Mouse (Mus musculus) left cerebral cortex, adult 9 months (tissue): ENCODE data around the gene Glb1.
"Not testable (repeated sequence)": the region's sequence is repeated elsewhere in the genome, so short reads cannot be mapped to it uniquely, and the experiment has no call there.

Experiments
- DNase-seq, 2 experiments: peaks; one replicate each; pipeline ENCODE4 v3.0.0; 2022; ENCODE audit warnings: low spot score in 2 of 2

Glb1 gene

DNA sequence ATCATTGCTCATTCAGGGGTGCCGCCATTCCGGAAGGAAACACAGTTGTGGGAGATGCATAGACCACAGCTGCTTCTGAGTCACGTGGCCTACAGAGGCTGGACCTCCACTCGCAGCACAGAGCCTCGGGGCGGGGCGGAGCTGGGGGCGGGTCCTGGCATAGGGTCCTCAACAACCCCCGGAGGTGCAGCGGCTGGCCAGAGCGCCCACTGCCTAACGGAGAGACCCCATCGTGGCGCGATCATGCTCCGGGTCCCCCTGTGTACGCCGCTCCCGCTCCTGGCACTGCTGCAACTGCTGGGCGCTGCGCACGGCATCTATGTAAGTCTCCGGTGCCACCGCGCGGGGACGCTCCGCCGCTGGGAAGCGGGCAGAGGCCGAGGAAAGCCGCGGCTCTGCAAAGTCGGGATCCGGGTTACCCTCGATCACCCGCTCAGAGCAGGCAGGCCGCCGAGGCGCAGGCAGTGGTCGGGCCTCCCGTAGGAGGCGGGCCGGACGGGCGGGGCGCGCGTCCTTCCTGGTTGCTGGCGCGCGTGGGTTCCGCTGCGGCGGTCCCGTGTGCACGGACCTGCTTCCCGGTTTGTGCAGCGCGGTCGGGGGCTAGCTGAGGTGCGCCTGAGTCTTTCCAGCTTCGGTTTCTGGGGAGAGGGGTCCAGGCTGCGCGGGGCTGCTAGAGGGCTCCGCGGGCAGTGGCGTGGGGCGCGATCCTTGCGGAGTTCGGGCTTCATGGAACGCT lies at the start of gene Glb1, which contains the start of gene Tmppe:
Glb1 (plus strand) TSS at position 128 of the 736 bp plus-strand sequence.
Tmppe (plus strand) TSS at position 157 of the 736 bp plus-strand sequence.
- DNase-seq: peak; percentile 38 to 78

DNA sequence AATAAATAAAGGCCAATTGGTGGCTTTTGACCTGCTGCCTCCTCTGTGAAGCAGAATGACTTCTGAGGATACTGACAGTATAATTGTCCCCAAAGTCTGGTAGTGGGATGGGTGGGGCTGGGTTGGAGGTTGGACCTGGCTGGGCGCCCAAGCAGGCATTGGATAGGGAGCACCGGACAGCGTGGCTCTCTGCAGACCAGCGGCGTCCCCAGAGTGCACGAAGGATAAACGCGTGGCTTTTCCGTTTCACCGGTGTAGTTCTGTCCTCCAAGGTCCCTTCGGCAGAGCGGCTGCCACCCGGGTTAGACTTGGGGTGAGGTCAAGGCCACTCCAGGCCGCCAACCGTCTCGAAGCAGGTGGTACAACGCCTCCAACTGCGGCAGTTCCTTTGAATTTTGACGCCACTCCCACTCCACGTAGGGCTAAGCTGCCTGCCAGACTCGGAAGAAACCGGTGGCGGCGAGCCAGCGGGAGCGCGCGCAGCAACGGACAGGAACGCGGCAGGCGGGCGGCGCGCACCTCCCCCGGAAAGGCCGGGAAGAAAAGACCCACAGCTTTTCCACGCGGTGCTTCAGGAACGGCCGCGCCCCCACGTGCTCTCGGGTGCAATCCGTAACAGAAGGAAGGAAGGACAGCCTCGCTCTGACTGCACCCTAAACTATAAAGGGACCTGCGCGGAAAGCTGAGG lies 32.9 kb upstream of the Glb1 start:
- peak; percentile 42 to 84 for DNase-seq

DNA sequence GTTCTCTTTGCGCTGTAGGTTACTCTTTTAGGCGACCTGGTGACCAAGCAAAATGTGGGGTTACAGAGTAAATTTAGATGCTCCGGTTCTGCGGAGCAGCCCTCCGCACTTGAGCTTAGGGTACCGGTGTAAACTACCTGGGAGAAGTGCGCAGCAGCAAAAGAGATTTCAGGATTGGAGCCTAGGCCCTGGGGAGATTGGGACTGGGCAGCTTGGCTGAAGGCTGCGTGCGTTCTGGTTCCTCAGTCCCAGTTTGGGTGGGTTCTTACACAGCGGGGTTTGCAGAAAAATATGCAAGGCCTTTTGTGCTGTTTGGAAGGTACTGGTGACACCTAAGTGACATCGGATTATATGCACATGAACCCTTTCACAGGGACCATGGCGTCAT lies 32.4 kb upstream of the Glb1 start:
- DNase-seq: no peak

DNA sequence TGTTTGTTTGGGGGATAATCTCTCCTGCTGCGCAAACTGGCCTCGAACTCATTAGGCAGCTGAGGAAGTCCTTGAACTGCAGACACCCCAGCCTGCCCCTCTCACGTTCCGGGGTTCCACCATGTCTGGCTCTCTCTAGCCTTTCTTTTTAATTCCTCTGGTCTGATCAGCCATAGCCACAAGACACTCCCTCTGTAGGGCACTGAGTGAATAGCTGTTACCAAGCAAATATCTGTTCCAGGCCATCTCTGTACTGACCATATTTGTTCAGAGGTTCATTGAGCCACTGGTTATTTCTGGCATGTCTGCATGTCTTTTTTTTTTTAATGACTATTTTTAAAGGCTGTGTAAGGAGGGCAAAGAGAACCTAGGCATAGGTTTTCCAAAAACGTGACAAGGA lies 31.5 kb upstream of the Glb1 start:
- not testable (repeated sequence) for DNase-seq

DNA sequence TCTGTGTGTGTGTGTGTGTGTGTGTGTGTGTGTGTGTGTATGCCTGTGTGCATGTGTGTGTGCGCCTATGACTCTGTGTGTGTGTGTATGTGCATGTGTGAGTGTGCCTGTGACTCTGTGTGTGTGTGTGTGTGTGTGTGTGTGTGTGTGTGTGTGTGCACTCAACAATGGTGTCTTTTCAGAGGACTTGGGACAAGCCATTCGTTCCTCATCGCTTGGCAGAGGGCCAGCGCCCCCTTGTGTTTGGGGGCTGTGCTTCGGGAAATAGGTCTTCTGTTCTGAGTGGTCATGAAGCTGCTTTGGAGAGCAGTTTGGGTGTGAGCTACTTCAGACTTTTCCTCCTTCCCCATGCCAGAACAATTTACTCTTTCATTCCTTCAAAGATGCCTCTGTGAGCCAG lies 29.2 kb upstream of the Glb1 start:
- not testable (repeated sequence) for DNase-seq

DNA sequence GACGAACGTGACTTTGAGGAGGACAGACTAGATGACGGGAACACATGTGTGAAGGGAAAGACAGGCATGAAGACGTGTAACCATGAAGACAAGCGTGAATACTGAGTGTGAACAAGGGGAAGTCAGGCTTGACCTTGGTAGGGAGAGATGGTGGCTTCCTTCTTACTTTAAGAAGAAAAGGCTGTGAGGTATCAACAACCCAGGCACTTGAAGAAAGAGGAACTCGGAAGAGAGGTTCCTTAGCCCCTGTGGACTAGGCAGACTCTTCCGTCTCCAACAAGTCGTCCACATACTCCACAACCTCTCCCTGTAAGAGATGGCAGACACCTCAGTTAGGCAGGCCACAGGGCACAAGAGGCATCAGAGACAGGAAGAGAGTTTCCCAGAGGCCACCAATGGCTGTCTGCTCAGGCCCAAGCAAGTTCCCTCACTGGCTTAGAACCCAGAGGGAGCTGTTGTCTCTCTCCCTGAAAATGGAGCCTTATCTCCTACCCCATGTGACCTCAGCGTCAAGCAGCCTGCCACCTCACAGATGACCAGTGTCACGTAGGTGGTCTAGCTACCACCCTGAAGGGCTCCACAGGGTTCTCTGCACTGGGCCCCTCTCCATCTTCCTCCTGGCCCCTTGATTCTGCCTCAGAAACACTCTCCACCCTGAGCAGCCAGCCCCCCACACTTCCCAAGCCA lies 25.5 kb upstream of the Glb1 start:
- no peak for DNase-seq

DNA sequence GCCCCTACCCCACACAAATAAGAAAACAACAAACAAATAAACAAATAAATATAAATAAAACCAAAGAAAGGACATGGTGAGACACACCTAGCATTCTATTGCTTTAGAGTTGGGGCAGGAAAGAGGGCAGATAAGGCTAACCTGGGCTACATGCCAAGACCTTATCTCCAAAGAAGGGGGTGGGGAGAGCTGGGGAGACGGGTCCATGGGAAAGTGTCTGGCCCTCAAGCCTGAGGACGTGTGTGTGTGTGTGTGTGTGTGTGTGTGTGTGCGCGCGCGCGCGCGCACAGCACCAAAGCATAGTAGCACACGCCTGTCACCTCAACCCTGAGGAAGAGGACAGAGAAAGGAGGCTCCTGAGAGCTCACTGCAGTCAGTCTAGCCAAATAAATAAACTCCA lies 23.7 kb upstream of the Glb1 start:
- DNase-seq: no peak

DNA sequence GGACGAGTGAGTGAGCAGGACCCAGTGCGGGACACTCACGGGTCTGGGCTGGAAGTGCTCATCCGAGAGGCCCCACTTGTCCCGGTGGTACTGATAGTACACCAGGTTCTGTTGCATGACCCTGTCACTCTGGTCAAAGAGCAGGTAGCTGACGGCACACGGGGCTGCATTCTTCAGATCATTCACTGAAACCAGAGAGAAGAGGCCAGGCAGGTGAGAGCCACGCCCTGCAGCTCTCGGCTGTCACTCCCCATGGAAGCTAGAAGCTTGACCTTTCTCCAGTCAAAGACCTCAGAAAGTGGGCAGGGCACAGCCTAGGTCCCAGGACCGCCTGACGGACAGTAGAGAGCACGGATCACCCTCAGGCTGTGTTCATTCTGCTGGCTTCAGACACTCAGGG lies 21.0 kb upstream of the Glb1 start:
- DNase-seq: no peak

DNA sequence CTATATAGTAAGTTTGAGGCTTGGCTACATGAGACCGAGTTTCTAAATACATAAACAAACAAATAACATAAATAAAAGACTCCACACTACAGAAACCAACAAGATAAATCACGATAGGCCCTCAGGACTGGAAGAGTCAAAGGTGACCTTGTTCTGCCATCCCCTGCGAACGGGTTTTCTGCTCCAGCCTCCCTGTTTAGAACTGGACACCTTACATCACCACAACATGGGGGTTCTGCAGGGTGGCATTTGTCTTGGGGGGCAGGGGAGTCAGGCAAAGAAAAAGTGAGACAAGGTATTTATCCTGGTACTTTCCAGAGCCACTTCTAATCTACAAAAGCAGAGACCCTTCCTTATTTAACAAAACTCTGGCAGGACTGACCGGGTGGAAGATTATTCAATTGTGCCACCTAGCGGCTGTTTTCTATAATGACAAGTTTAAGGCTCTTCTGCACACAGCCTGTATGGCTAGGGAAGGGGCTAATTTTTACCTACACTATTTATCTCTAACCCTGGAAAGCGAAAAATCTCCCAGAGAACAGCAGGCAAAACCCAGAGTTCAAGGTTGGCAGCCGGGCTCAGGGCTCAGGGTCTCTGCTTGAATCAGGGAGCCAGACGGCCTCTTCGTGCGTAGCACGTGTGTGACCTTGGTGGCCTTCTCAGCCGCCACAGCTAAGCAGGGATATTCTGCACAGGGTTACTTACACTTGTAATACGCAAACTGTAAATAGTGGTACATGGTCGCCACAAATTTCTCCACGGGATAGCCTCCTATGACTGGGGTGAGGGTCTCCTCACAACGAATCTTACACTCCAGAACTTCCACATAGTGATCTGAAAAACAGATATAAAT lies 19.8 kb upstream of the Glb1 start:
- peak in 1 of 2 experiments; percentile 21 for DNase-seq

DNA sequence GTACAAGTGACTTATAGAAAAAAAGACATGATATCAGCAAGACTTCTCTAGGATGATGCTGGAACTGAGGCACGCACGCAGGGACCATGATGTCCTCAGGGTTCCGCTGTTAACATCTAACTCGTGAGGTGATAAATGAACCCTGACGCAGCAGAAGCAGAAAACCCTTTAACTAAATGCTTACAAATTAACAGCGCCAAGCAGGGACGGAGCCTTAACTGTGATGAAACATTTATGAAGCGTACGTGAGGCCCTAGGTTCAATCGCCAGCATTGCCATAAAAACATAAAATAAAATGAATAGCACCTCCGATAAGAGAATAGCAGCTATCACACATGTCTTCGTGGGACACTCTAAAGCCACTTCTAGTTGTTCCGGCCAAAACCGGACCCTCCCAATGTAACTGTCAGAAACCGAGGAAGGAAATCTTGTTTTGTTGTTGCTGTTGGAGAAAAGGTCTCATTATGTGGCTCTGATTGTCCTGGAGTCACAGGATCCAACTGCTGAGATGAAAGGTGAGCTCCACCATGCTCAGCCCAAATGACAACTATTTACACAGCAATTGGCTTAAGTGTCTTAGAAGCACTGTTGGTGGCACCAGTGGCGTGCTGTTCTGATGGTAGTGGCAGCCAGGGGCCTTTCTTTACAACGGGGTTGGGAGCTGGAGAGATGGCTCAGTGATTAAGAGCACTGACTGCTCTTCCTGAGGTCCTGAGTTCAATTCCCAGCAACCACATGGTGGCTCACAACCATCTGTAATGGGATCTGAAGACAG lies 17.8 kb upstream of the Glb1 start:
- no peak for DNase-seq

DNA sequence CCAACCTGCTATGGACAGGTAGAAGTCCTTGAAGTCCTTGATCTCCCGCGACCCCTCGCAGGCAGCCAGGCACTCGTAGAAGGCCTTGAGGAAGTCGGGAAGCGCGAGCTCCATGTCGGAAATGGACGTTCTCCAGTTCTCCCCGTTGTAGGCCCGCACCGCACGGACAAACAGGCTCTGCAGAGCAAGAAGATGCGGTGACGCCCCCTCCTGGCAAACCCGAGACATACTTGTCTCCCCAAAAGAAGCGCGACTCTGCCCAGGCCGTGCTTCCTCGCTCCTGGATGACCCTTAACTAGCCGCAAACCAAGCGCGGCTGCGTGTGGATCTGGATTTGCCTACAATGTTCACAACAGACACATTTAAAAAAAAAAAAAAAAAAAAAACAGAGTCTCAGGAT lies 16.2 kb upstream of the Glb1 start:
- no peak for DNase-seq

DNA sequence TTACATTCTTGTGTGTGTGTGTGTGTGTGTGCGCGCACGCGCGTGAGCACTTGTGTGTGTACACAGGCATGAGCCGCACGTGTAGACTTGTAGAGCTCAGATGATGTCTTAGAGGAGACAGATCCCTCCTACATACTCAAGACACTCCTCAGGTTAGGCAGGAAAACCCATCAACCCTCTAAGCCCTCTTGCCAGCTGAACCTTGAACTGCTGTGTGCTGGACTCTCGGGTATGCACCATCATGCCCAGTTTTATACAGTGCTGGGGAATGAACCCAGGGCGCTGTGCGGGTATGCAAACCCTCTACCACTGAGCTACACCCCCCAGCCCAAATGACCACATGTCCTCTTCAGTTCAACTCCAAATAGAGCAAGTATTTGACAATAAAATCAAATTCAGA lies 15.7 kb upstream of the Glb1 start:
- no peak for DNase-seq

DNA sequence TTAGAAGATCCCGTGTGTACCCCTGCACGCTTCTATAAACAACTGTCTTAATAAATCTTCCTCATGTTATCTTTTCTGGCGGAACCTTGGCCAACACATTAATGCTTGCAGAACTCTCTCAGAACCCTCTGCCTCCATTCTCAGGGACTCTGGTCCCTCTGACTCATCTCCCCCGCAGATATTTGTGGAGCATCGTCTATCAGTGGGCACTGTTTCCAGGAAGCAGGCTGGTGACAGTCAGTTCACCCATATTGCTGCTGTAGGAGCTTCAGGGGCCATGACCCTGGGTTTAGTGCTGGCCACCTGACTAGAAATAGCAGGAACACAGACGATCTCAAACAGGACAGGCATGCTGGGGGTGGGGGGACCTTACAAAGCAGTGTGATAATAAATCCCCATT lies 13.8 kb upstream of the Glb1 start:
- no peak for DNase-seq

DNA sequence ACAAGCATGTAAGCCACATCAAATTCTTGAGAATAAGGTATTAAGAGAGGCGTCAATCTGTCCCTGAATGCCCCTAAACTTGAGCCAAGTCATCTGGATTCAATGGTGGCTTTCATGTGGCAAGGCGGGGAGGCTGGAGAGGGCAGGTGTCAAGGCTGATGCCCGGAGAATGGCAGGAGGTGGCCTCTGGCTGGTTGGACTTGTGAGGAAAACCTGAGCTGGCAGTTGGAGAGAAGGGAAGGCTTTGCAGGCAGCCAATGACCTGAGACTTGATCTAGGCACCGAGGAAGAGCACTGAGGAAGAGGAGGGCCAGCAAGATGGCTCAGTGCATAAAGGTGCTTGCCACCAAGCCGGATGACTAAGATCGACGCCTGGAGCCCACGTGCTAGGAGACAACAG lies 12.6 kb upstream of the Glb1 start:
- DNase-seq: no peak

DNA sequence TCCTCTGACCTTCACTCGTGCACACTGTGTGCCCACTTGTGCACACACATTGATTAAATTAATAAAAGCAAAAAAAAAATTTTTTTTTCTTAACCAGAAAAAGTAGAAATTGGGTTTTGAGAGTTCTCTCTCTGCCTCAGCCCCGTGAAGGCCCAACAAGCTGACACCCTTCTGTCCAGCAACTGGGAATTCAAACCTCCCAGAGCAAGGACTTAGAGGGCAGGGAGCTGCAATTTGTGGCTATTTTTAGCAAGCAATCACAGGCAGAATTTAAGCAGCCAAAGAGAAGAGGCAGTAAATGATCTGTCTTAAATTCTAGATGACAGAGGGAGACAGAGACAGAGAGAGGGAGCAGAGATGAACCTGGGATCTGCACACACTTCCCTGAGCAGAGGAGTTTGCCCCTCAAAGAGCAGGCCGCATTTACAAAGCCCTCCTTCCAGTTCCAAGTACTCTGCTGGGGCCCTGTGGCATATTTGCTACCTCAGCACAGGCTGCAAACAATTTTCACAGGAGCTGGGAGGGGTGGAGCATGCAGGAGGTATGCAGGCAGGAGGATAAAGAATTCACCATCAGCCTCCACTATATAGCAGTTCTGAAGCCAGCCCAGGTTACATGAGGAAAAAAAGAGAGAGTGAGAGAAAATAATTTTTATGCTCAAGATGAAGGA lies 12.0 kb upstream of the Glb1 start:
- DNase-seq: no peak

DNA sequence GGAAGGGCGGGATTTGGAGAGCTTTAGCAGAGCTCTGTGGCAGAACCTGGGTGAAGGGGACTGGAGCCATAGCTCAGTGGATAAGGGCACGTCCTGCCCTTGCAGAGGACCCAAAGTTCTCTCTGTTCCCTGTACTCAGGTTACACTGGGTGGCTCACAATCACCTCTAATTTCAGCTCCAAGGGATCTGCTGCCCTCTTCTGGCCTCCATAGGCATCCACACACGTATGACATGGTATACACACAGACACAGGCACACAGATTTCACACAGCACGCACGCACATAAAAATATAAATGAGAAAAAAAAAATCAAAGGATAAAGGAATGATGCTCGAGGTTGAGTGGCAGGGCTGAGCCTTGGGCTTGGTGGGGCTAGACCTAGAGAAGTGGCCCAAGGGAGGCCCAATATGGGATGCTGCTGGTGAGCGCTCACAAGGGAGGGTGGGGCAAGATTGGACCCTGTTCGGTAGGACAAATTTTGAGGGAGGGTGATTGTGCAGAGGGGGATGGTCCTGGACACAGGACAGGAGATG lies 11.4 kb upstream of the Glb1 start:
- DNase-seq: no peak

DNA sequence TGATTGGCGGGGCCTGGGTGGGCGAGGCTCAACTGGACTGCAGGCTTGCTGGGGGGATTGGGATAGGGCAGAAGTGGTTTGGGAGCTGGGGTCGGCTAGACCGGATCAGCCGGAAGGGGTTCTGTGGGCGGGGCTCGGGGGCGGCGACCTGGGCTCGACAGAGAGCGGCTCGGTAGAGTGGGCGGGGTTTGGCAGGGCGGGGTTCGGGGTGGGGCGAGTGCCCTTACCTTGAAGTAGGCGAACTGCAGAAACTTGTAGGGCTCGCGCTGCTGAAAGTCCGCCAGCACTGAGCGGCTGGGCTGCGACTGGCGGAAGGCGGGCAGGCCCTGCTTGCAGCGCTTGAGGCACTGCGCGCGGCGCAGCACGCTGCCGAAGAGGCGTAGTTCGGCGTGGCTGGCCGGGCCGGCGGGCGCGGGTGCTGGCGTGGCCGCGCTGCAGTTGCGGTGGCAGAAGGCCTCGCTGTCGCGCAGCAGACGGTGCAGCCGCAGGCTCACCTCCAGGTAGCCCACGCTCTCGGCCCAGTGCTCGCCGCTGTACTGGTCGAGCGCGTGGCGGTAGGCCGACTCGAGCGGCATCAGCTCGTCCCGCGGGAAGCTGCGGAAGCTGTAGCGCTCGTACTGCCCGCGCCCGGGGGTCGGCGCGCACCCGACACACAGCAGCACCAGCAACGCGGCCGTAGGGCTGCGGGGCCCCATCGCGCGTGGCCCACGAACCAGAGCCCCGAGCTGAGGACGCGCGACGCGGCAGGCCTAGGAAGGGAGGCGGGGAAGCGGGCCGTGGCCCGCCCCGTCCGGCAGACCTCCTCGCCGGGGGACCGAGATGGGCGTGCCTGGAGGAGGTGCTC lies 10.7 kb upstream of the Glb1 start, which contains the start of gene Crtap:
Crtap (minus strand) TSS at position 771 of the 844 bp plus-strand sequence.
- peak in 1 of 2 experiments; percentile 34 for DNase-seq

DNA sequence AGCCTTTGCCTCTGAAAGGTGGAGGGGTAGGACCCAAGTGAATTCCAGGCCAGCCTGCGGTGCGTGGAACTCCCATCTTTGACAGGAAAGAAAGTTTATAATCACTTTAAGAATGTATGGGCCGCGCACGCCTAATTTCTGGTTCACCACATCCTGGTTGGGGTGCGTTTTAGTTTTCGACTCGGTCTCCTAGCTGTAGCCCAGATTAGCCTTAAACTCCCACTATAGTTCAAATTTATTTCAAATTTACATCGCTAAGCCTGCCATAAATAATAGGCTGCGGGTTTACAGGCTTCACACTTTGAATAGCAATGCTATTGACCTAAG lies 10.2 kb upstream of the Glb1 start:
- no peak for DNase-seq

DNA sequence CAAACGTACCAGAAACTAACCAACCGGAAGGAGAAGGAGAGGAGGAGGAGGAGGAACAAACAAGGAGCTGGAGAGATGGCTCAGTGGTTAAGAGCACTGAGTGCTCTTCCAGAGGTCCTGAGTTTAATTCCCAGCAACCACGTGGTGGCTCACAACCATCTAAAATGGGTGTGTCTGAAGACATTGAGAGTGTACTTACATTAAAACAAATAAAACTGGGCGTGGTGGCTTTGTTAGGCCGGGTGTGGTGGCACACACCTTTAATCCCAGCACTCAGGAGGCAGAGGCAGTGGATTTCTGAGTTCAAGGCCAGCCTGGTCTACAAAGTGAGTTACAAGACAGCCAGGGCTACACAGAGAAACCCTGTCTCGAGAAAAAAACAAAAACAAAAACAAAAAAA lies 6.7 kb upstream of the Glb1 start:
- not testable (repeated sequence) for DNase-seq
